Mouse (Mus musculus) mouse embryonic stem cell (cell line): ENCODE results near the gene Sestd1.

Experiments
- in situ Hi-C, 2 experiments: fragments of 300-500 bp; cut with MboI; formaldehyde crosslinking; loops; 1 replicate in 1 of 2; 3 replicates in 1 of 2; pipeline ENCODE4 v1.14.3; 2019 to 2020; ENCODE audit warnings: low sequenced_read_pairs in 2 of 2, low pct_unique_long_range_greater_than_20kb in 1 of 2, mixed read lengths in 1 of 2; ENCODE audit not compliant: unreplicated experiment in 1 of 2

The Sestd1 gene

GRCm38 (mm10) chr2:77247200-77247830 lies 33.1 kb downstream of the Sestd1 start:
- in situ Hi-C loops: no loop called here

GRCm38 (mm10) chr2:77245806-77246205 lies 34.6 kb downstream of the Sestd1 start:
- in situ Hi-C loops: no loop called here

- in situ Hi-C loops: no loop called here
Observed at GRCm38 (mm10) chr2:77242248-77242647, 38.1 kb downstream of the Sestd1 start.

GRCm38 (mm10) chr2:77238607-77239006 lies 41.8 kb downstream of the Sestd1 start:
- in situ Hi-C loops: no loop called here

GRCm38 (mm10) chr2:77238046-77238445 lies 42.3 kb downstream of the Sestd1 start:
- in situ Hi-C loops: no loop called here

- in situ Hi-C loops: no loop called here
Observed at GRCm38 (mm10) chr2:77236860-77237259, 43.5 kb downstream of the Sestd1 start.

- in situ Hi-C loops: no loop called here
Observed at GRCm38 (mm10) chr2:77235896-77236295, 44.5 kb downstream of the Sestd1 start.

GRCm38 (mm10) chr2:77232604-77233003 lies 47.8 kb downstream of the Sestd1 start:
- in situ Hi-C loops: no loop called here

GRCm38 (mm10) chr2:77220960-77221359 lies 59.4 kb downstream of the Sestd1 start:
- in situ Hi-C loops: no loop called here

- in situ Hi-C loops: no loop called here
Observed at GRCm38 (mm10) chr2:77212885-77213284, 67.5 kb downstream of the Sestd1 start.

GRCm38 (mm10) chr2:77206951-77207350 lies 73.4 kb downstream of the Sestd1 start:
- in situ Hi-C loops: no loop called here

- in situ Hi-C loops: no loop called here
Observed at GRCm38 (mm10) chr2:77203916-77204315, 76.5 kb downstream of the Sestd1 start.

GRCm38 (mm10) chr2:77201900-77202299 lies 78.5 kb downstream of the Sestd1 start:
- in situ Hi-C loops: no loop called here

GRCm38 (mm10) chr2:77200958-77201614 lies 79.3 kb downstream of the Sestd1 start:
- in situ Hi-C loops: no loop called here

- in situ Hi-C loops: no loop called here
Observed at GRCm38 (mm10) chr2:77200379-77200778, 80.0 kb downstream of the Sestd1 start.

- in situ Hi-C loops: no loop called here
Observed at GRCm38 (mm10) chr2:77198246-77198645, 82.1 kb downstream of the Sestd1 start.

GRCm38 (mm10) chr2:77196819-77197218 lies 83.6 kb downstream of the Sestd1 start:
- in situ Hi-C loops: no loop called here

GRCm38 (mm10) chr2:77195056-77195455 lies 85.3 kb downstream of the Sestd1 start:
- in situ Hi-C loops: no loop called here

- in situ Hi-C loops: no loop called here
Observed at GRCm38 (mm10) chr2:77191811-77192210, 88.6 kb downstream of the Sestd1 start.

- in situ Hi-C loops: no loop called here
Observed at GRCm38 (mm10) chr2:77190891-77191290, 89.5 kb downstream of the Sestd1 start.
